In genomic region chr7:83489790-83490189, GRCm38 (mm10) we compare ENCODE assay signal across 9 mouse cellular contexts.
A peak's percentile ranks its signal among the peaks of the same experiment; 100 is the strongest.
DNase-seq lines count a peak whose midpoint lies in the region; ATAC-seq and TF ChIP-seq lines count a peak whose summit lies in the region.
"Had no signal": no experiment of that assay in that cellular context is flagged by ENCODE, and none has a peak within 500 bp of the region (broad histone marks: within the 10 kb centered on the region; RNA-seq: fewer than 3 reads in every experiment).

No protein-coding gene starts in this region.

- intact Hi-C loops in gastrocnemius, adult 2 months (cut with DNase I) = loop anchor here (5.0 kb wide), 1 partner anchor 772 kb away; no protein-coding TSS in a partner anchor

- DNase-seq in gastrocnemius, adult 2 months = no peak
- no peak for DNase-seq in gastrocnemius, postnatal 4 days (ENCODE audit: low spot score in 2 of 2)
- DNase-seq in thymus, postnatal 25 days = peak; percentile 6
- no peak for DNase-seq in thymus, adult 2 months
- peak; percentile 65 for DNase-seq in forelimb bud, embryonic 11.5 days (ENCODE audit: low read depth, low spot score)
- peak; percentile 26 to 54 for DNase-seq in layer of hippocampus, postnatal 10 days (ENCODE audit: low spot score in 2 of 2)
- no peak for DNase-seq in liver

- no peak for TF ChIP-seq POLR2A in thymus, adult 2 months (IDR thresholded peaks at IDR 0.05; ENCODE audit: control insufficient read depth, extremely low read depth, insufficient read depth, low read length, poor library complexity)

- no peak overlapping the region for H3K9ac ChIP-seq in neural tube, embryonic 13.5 days

- no peaks in the 10 kb centered on the region for H3K4me1 ChIP-seq in thymus, adult 2 months (replicated peaks; ENCODE audit: control insufficient read depth, insufficient read depth, low read length)
- H3K4me1 ChIP-seq in neural tube, embryonic 13.5 days (replicated peaks) = no peaks in the 10 kb centered on the region

- no peaks in the 10 kb centered on the region for H3K27me3 ChIP-seq in thymus, adult 2 months (ENCODE audit: control insufficient read depth, insufficient read depth, low read length)
- H3K27me3 ChIP-seq in neural tube, embryonic 13.5 days = no peaks in the 10 kb centered on the region

- no peaks in the 10 kb centered on the region for H3K9me3 ChIP-seq in neural tube, embryonic 13.5 days

- H3K4me3 ChIP-seq in gastrocnemius, adult 2 months = no peak overlapping the region
- H3K4me3 ChIP-seq in thymus, adult 2 months (ENCODE audit: control insufficient read depth, insufficient read depth, low read length) = no peak overlapping the region
- no peak overlapping the region for H3K4me3 ChIP-seq in neural tube, embryonic 13.5 days
- H3K4me3 ChIP-seq: myocyte had no signal

- H3K27ac ChIP-seq in gastrocnemius, adult 2 months = no peak overlapping the region
- no peak overlapping the region for H3K27ac ChIP-seq in thymus, adult 2 months (ENCODE audit: control insufficient read depth, insufficient read depth, low read length)
- no peak overlapping the region for H3K27ac ChIP-seq in neural tube, embryonic 13.5 days (replicated peaks)

- WGBS in thymus, adult 2 months = 84% methylated on average over 1 of the region's 1 CpGs
- 74% methylated on average over 1 of the region's 1 CpGs for WGBS in neural tube, embryonic 13.5 days

- peak; percentile 36; the same call in 1 of the 2 replicates for ATAC-seq in neural tube, embryonic 13.5 days (ENCODE audit: low read depth)

- peak; percentile 79 for TF ChIP-seq CTCF in gastrocnemius, adult 2 months (IDR thresholded peaks at IDR 0.05)
- no peak for TF ChIP-seq CTCF in thymus, adult 2 months (IDR thresholded peaks at IDR 0.05; ENCODE audit: borderline replicate concordance, control insufficient read depth, extremely low read depth, insufficient read depth, low read length, poor library complexity)

- H3K4me2 ChIP-seq in neural tube, embryonic 13.5 days = no peak overlapping the region

- H3K36me3 ChIP-seq in thymus, adult 2 months (ENCODE audit: control insufficient read depth, insufficient read depth, low read length) = no peaks in the 10 kb centered on the region
- no peaks in the 10 kb centered on the region for H3K36me3 ChIP-seq in neural tube, embryonic 13.5 days

Comparison
In these comparisons a context has a peak if more than half of its experiments do, and no peak if none do; other contexts are left out.
1. DNase-seq: peak in thymus, postnatal 25 days (single experiment), forelimb bud, embryonic 11.5 days (single experiment) and layer of hippocampus, postnatal 10 days (2 of 2); none in gastrocnemius, adult 2 months (single experiment), gastrocnemius, postnatal 4 days (0 of 2), thymus, adult 2 months (single experiment) and liver (single experiment).